Mouse (Mus musculus): ENCODE measurements around the gene Armc6. TPM values are rescaled to one million over a fixed set of nuclear protein-coding genes. Genes with fewer than 3 reads are reported as not detected.
"Not testable (repeated sequence)": the region's sequence is repeated elsewhere in the genome, so short reads cannot be mapped to it uniquely, and the experiment has no call there.

The Armc6 gene
- polyA plus RNA-seq, 1 experiment, result 17.4 TPM

- no peak for DNase-seq (ENCODE audit: low spot score)
These were observed 3.4 kb downstream of the Armc6 start for GRCm38 (mm10) chr8:70230837-70231236.

DNA sequence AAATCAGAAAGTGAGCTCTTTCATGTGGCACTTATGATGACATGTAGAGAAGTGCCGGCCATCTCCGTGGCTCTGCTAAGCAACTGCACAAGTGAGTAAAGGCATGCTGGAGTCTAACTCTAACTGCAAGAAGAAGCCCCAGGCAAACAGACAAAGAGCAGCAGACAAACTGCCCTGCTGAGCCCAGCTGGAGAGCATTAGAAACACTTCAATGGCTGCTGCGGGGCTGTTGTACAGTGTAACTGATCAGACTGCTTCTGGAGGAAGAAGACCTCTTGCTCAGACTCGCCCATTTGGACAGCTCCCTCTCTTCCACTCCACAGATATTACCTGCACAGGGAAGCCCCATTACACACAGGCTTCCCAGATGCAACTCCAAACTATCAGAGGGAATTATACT is 6.3 kb downstream of the Armc6 start:
- no peak for DNase-seq (ENCODE audit: low spot score)

- no peak for DNase-seq (ENCODE audit: low spot score)
These were observed 10.9 kb downstream of the Armc6 start for GRCm38 (mm10) chr8:70223341-70223740.

GRCm38 (mm10) chr8:70222041-70222440 is 12.2 kb downstream of the Armc6 start:
- no peak for DNase-seq (ENCODE audit: low spot score)

GRCm38 (mm10) chr8:70220911-70221310 is 13.4 kb downstream of the Armc6 start:
- no peak for DNase-seq (ENCODE audit: low spot score)

- DNase-seq (ENCODE audit: low spot score), result no peak
These were observed 13.9 kb downstream of the Armc6 start for GRCm38 (mm10) chr8:70220236-70220840.

DNA sequence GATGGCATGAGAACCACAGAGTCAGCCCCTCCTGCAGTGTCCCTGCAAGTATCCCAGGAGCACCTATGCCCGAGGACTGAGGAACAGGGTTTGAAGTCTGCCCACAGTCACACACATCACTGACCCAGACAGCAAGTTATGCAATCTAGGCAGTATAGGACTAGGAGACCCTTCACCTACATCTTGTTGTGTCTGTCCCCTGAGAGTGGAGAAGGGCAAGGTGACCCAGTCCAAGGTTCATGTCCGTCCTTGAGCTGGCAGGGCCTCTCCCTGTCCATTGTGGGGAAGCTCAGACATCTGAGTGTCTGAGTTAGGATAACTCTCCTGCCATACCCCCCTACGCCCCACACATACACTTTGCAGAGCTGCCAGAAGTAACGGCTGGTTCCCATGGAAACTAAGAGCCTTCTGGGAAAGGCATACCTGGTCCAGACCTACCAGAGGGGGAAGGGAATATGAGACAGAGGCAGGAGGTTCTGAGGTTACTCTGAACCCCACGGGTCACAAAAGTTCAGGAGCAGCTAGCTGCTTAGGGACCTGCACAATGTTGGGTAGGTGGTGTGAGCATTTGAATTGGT is 15.1 kb downstream of the Armc6 start:
- no peak for DNase-seq (ENCODE audit: low spot score)

GRCm38 (mm10) chr8:70217441-70217840 is 16.8 kb downstream of the Armc6 start:
- no peak for DNase-seq (ENCODE audit: low spot score)

- DNase-seq (ENCODE audit: low spot score), result no peak
These were observed 17.7 kb downstream of the Armc6 start for GRCm38 (mm10) chr8:70216566-70216965.

DNA sequence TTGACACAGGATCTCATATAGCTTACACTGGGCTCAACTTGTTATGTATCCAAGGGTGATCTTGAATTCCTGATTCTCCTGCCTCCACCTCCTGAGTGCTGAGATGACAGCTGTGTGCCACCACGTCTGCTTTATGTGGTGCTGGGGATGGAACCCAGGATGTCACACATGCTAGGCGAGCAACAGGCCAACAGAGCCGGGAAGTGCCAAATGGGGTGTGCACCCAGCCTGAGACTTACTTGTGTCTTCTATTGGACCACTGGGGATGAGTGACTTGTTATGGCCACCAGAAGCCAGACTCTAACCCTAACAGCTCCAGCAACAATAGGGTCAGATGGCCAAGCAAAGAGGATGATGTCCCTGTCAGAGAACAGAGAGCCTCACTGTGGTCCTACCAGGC is 18.1 kb downstream of the Armc6 start:
- not testable (repeated sequence) for DNase-seq (ENCODE audit: low spot score)

DNA sequence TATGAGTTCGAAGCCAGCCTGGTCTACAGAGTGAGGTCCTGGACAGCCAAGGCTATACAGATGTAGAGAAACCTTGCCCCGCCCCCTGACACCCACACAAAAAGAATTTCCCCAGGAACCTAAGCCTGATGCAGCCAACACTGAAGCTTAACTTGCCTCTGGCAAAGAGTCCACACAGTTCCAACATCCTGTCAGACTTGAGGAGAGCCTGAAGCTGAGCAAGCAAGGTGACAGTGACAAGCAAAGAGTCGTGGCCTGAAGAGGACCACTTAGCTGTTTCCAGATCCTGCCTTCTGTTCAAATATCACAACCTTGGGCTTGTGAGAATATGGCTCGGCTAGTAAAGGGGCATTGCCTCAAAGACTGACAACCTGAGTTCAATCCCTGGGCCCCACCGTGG is 19.2 kb downstream of the Armc6 start:
- no peak for DNase-seq (ENCODE audit: low spot score)

DNA sequence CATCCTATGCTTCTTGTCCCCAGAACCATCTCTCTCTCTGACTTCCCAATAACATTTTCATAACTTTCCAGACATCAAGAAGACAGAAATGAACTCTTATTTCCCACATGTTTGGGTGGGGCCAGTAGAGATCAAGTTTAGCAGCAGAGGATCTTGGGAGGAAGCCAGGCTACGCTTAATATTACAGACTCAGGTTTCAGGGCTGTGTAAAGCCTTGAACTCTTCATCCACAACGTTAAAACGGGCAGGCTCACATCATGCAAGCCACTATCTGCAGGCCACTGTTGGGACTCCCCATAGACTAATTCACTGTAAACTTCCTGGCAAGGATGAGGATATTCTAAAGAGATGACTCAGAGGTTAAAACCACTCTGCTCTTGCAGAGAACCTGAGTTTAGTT is 19.9 kb downstream of the Armc6 start:
- DNase-seq (ENCODE audit: low spot score), result no peak

DNA sequence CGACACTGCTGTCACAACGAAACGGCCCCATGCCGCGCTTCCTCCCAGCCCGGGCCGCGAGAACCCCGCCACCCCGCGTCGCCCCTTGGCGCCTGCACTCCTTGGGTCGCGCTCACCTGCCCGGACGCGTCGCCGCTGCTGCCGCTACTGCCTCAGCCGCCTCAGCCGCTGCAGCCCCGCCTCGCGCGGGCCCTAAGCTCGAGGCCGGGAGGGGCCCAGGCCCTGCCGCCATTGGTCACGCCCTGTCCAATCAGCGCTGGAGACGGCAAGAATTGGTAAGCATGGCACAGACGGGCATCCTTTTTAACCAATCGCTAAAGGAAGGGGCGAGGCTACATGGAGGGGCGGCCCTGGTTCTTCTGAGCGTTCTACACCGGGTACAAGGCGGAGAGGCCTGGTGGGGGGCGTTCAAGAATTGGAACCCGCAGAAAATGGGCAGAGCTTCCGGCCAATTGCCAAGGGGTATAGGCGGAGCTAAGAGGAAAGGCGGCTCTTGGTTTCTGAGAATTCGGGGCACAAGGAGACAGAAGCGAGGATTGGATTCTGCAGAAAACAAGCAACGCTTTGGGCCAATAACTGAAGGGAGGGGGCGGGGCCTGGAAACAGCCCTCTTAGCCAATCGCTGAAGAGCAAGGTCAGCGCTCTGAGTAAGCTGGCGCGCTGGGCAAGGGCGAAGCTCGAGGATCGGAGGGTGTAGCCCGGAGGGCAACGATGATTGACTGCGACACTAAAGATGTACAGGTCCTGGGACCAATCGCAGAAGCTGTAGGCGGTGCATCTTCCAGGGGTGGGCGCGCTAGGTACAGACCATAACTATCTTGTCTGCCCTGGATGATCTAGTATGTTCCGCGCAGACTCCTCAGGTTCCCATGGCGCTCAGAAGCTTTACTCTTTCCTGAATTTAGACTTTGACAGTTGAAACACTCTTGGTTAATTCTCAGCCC is 21.9 kb downstream of the Armc6 start, which contains the start of gene Slc25a42:
TSS of gene Slc25a42 (minus strand) at position 194 of the 944 bp plus-strand sequence.
- DNase-seq (ENCODE audit: low spot score), result peak; percentile 88

GRCm38 (mm10) chr8:70211726-70212111 is 22.5 kb downstream of the Armc6 start:
- no peak for DNase-seq (ENCODE audit: low spot score)

- no peak for DNase-seq (ENCODE audit: low spot score)
These were observed 23.0 kb downstream of the Armc6 start for GRCm38 (mm10) chr8:70211275-70211674.

DNA sequence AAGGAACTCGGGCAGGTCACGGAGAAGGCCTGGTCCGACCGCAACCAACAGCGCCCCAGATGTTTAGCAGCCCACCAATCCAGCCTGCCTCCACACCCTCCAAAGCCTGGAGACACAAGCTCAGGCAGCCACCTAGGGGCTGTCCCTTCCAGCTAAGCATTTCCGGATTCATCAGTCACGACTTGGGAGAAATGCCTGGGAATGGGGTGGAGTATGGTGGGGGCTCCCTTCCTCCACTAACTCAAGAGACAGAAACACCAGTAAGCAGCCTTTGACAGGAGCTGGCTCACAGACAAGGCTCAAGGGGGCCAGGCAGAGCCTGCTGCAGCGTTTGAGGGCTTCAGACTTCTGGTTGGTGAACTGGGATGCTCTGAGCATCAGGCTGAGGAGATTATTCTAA is 23.7 kb downstream of the Armc6 start:
- no peak for DNase-seq (ENCODE audit: low spot score)

DNA sequence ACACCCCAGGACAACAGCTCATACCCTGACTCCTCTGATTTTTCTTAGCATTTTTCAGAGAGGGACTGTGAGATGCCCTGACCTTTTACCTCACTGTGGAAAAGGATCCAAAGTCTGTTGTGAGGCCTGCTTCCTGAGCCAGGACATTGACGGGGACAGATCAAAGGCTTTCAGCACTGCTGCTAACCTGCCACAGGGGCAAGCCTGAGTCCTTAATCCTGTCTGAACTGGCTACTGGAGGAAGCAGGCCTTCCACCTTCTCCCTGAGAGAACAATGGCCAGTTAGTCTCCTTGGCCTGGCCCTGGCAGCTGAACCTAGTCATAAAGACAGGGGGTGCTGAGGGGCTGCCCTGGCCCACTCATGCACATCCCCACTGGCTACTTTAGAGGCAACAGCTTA is 26.1 kb downstream of the Armc6 start:
- no peak for DNase-seq (ENCODE audit: low spot score)

- DNase-seq (ENCODE audit: low spot score), result no peak
These were observed 29.5 kb downstream of the Armc6 start for GRCm38 (mm10) chr8:70204757-70205156.

DNA sequence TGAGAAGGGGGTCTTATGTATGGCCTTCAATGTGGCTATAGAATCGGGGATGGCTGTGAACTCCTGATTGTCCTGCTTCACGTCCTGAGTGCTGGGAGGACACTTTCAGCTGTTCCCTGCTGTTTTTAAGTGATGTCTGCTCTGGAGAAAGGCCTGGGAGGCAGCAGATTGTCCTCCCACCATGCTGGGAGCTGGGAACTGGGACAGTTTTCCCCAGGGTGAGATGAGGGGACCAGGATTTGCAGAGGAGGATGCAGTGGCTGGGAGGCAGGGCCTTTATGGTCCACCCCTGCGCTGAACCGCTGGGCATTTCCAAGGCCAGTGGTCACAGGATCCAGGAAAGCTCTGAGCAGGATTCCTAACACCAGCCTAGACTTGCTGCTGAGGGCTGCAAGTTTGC is 31.2 kb downstream of the Armc6 start:
- no peak for DNase-seq (ENCODE audit: low spot score)

DNA sequence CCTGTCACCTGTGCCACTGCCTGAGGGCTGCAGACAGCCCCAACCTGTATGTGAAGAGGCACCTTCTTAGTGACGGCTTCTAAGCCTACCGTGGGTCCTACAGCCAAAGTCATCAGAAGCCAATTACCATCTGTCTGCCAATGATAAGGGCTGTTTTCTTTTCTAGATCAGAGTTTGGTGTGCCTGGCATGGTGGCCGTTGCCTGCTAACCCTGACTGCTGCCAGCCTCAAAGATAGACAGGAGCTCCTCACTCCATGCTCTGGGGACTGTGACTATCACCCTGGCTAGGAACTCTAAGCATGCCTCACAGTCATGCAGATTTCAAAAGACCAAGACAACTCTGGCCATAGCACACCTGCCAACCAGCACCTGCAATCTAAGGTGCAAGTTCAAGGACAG is 32.8 kb downstream of the Armc6 start:
- no peak for DNase-seq (ENCODE audit: low spot score)

DNA sequence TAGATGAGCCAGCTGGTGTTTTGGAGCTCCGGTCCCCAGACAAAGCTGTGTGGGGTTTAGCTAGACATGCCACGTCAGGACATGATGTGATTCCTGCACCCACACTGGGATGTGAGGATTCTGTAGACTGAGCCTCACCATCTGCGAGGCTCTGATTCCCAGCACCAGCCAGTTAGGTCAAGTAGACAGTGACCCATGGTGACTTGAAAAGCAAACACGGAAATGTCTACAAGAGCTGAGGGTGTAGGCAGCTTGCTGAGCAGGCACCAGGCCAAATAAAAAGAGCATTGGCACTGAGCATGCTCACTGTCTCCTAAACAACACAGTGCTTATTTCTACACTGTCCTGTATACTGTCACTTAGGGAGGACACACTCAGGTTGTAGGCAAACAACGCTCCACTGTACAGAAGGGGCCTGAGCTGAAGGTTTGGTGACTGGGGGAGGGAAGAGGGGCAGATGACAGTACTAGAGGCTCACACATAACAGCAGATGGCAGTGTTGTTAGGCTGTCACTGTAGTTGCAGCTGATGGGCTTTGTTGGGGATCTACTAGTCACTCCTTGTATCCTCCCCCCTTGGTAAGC is 34.1 kb downstream of the Armc6 start:
- DNase-seq (ENCODE audit: low spot score), result no peak

DNA sequence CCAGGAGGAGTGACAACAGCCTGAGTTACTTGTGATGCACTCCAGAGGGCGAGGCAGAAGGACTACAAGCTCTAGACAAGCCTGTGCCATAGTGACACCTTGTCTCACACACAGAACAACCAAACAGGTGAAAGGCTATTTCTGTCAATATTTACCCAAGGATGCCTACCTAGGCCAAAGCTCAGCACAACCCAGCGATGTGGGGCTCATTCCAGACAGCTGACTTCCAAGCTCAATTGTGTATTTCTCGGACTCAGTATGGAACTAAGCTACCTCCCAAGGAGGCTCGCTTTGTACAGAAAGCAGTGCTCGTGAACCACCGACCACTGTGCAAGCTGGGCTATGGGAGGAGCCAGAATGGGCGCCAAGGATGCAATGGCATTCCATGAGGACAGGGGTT is 36.7 kb downstream of the Armc6 start:
- DNase-seq (ENCODE audit: low spot score), result no peak
